Mouse (Mus musculus): Measurements from ENCODE around the gene Lrrk2. TPM values are rescaled to one million over a fixed set of nuclear protein-coding genes. Genes with fewer than 3 reads are reported as not detected.

The Lrrk2 gene
- total RNA-seq, 2 experiments from 2014 or later, result 15.5 to 43.4 TPM

GRCm38 (mm10) chr15:91680116-91680515, 7.1 kb downstream of the Lrrk2 start:
- ATAC-seq (replicated peaks; ENCODE audit: low FRiP score, poor library complexity, severe bottlenecking), result no peak

DNA sequence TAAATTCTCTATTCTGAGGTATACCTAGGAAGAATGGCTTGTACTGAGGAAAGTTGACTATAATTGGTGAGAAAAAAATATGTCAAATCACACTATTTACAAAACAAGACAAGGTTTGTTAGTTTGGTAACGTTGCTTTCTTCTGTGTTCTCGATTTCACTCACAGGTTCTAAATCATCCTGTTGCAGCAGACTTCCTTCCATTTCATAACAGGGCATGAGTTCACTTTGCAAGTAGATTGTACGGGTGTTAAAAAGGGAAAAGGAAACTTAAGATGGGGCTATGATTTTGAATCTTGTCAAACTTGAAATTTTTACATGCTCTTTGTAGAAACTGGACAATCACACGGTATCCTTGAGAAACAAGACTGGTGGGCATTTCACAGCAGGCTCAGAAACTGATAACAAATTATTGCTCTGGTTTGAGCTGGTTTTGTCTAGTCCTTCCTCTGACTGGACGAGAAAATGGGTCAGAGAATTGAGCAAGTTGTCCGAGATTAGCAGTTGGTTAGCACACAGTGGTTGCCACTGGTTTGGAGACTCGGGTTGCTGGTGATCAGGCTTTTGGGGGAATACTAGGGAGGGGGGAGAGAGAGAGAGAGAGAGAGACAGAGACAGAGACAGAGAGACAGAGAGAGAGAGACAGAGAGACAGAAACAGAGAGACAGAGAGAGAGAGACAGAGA, 13.0 kb downstream of the Lrrk2 start:
- no peak for ATAC-seq (replicated peaks; ENCODE audit: low FRiP score, poor library complexity, severe bottlenecking)

DNA sequence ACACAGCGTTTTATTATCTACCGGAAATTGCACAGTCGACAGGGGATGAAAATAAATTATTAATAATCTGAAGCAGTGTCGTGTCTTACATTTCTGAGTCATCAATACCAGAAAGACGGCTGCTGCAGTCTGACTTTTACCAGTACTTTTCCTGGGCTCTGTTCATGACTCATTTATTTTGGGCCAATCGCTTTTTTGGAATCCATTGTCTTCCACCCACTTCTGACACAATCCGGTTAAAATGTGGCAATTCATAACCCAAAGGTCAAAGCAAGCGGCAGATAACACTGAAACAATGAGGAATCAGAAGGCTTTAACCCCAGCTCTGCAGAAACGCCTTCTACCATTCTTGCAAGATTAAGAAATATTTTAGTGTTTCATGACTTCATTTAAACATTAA, 17.7 kb downstream of the Lrrk2 start:
- no peak for ATAC-seq (replicated peaks; ENCODE audit: low FRiP score, poor library complexity, severe bottlenecking)

DNA sequence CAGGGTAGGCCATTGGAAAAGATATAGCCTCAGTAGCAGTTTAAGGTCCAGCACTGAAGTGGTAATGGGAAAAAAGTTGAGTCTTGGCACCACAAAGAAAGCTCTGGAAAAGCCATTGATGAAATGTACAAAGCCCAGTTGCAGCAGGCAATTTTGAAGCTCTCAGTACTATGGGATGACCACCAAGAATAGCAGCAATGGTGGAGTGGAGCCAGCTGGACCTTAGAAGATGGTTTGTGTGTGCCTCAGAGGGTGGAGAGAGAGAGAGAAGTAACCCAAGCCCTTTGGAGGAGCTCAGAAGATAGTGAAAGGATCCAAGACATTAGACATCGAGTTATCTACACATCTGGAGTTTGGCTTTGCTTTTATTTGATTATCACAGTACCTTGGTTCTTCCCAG, 20.1 kb downstream of the Lrrk2 start:
- no peak for ATAC-seq (replicated peaks; ENCODE audit: low FRiP score, poor library complexity, severe bottlenecking)

DNA sequence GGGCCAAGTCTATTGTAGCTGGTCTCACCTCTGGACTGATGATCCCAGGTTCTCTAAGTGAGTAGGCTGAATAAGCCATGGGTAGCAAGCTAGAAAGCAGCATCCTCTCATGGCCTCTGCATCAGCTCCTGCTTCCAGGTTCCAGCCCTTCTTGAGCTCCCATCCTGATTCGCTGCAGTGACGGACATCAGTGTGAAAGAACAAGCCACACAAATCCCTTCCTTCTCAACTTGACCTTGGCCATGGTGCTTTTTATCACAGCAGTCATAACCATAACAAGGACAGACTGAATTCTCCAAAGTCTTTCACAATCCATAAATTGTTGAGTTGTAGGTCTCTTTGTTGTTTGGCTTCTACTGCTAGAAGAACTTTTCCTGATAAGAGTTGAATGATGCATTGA, 20.9 kb downstream of the Lrrk2 start:
- ATAC-seq (replicated peaks; ENCODE audit: low FRiP score, poor library complexity, severe bottlenecking), result no peak

GRCm38 (mm10) chr15:91700841-91701240, 27.9 kb downstream of the Lrrk2 start:
- ATAC-seq (replicated peaks; ENCODE audit: low FRiP score, poor library complexity, severe bottlenecking), result no peak

DNA sequence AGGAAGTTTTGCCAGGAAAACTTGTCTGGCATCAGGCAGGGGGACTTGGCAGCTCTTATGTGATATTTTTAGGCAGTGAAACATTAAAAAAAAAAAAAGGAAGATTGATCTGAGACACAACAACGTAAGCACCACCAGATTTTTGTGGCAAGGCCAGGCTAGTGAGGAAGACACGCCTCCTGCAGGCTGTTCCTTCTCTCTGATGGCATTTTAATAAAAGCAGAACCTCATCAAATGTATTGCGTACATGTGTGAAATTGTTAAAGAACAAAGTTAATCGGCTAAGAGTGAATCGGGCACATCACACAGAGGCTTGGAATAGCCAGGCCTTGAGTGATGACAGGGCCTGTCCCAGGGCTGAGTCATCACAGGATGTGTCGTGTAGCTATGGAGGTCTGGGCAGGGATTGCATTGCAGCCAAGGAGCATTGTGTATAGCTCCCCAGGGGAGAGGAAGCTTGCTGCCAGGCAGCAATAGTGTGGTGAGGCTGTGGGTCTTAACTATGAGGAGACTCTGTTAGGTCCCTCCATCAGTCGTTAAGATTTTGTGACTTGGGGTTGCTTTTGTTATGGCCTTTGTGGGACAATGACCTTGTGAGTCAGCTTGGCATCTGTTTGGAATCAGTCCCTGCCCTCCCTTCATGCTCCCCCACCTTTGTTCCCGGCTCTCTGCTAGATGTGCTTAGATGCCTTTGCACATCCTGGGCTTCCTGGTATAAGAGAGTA, 30.2 kb downstream of the Lrrk2 start:
- ATAC-seq (replicated peaks; ENCODE audit: low FRiP score, poor library complexity, severe bottlenecking), result no peak

- no peak for ATAC-seq (replicated peaks; ENCODE audit: low FRiP score, poor library complexity, severe bottlenecking)
These were observed 31.1 kb downstream of the Lrrk2 start for GRCm38 (mm10) chr15:91704091-91704490.

DNA sequence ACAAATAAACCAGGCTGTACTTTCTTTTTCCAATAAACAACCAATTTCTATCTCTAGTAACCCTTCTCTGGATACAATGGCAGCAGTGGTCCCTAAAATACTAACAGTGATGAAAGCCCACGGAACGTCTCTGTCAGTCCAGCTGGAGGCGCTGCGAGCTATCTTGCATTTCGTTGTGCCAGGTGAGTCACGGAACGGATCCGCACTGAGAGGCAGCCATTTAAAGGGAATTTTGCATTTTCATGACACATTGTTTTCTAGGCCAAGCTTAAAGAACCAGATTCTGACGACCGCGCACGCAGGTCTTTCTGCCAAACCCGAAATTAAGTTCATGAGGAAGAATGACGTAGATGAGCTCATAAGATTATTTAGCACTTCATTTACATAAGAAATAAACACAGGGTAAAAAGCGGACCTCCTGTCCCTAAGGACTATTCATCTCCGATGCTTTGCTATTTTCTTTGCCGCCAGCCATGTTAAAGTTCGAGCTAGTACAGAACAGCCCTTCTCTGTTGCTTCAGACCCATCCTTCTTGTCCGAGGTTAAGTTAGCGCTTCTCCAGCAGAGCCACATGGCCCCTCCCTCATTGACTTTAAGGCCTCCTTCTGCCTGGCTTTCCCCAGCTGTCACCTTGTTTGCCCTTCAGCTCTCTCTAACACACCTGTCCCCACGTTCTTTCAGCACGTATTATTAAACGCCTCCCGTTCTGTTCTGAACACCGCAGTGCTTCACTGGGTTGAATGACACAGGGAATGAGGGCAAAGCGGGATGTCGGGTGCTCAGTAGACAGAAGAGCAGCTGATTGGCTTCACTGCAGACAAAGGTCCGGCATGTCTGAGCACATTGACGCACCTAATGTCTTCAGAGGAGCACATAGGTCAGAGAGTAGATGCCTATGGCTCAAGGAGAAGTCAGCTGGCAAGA, 36.5 kb downstream of the Lrrk2 start:
- ATAC-seq (replicated peaks; ENCODE audit: low FRiP score, poor library complexity, severe bottlenecking), result no peak

DNA sequence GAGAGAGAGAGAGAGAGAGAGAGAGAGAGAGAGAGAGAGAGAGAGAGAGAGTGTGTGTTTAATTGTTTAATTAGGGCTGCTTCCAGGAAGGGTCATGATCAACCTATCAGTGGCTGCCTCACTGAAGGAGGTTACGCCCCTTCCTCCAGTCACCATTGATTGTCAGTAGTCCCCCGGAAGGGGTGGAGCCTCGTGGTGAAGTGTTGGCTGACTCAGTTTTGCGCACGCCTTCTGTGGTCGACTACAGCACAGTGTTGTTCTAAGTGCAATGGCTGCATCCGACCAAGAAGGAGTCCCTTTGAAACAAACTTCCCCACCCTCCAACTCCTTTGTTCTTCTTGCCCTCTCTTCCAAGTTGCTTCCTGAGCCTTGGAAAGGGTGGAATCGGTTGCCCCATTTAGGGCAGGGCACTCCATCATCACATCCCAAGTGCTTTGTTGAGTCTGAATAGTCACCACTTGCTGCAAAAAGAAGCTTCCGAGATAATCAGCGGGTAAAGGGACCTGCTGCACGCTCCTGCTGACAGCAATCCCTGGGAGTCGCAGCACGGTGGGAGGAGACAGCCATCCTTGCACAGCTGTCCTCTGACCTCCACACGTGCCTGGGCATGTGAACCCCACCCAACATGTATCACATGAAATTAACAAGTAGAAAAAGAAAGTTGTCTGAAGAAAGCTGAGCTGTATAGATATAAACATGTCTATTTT, 62.4 kb downstream of the Lrrk2 start:
- ATAC-seq (replicated peaks; ENCODE audit: low FRiP score, poor library complexity, severe bottlenecking), result no peak

DNA sequence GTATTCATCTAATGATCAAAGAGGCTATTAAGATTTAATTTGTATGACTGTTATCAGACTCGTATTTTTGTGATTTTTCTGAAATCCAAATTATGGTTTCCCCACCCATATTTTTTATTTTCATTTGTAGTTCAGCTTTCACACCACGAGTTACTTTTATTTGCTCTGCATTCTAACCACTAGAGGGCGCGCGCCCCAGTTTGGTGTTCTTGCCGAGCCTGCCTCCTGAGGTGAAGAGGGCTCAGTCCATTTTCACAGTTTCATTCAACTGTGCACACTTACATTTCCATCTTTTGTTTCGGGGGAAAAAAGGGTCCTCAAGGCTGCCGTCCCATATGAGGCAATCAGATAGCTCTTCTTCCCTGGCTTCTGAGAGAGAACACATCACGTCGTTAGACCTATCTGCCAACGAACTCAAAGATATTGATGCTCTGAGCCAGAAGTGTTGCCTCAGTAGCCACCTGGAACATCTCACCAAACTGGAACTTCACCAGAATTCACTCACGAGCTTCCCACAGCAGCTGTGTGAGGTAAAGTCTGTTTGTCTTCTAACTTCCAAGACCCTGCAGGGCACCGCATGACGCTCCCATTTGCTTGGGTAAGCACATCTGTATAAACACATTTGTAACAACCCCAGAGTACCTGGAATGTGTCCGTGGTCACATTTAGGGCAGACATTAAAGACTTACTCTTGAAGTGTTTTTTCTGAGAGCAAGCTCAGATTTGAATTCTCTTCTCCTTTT, 64.0 kb downstream of the Lrrk2 start:
- no peak for ATAC-seq (replicated peaks; ENCODE audit: low FRiP score, poor library complexity, severe bottlenecking)

DNA sequence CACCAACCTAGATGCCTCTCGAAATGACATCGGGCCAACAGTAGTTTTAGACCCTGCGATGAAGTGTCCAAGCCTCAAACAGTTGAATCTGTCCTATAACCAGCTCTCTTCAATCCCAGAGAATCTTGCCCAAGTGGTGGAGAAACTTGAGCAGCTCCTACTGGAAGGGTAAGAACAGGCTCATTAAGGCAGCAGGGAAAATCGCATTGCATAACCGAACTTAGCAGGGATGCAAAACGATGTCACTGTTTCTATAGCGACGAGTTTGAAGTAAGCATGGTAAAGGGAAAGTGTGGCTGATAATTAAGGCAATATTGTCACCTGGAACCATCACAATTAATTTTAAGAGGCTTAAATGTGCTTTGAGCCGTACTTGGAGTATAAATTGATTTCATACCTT, 65.8 kb downstream of the Lrrk2 start:
- no peak for ATAC-seq (replicated peaks; ENCODE audit: low FRiP score, poor library complexity, severe bottlenecking)

- no peak for ATAC-seq (replicated peaks; ENCODE audit: low FRiP score, poor library complexity, severe bottlenecking)
These were observed 72.5 kb downstream of the Lrrk2 start for GRCm38 (mm10) chr15:91745501-91745900.

DNA sequence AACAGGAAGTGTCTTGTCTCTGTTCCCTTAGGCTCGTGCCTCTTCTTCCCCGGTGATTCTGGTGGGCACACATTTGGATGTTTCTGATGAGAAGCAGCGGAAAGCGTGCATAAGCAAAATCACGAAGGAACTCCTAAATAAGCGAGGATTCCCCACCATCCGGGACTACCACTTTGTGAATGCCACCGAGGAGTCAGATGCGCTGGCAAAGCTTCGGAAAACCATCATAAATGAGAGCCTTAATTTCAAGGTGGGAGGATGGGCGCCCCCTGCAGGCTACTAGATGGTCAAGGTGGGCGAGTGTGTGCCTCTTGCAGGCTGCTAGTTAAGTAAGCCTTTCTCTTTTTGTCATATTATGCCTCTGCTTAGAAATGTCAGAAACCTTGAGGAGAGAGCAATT, 79.1 kb downstream of the Lrrk2 start:
- ATAC-seq (replicated peaks; ENCODE audit: low FRiP score, poor library complexity, severe bottlenecking), result no peak

DNA sequence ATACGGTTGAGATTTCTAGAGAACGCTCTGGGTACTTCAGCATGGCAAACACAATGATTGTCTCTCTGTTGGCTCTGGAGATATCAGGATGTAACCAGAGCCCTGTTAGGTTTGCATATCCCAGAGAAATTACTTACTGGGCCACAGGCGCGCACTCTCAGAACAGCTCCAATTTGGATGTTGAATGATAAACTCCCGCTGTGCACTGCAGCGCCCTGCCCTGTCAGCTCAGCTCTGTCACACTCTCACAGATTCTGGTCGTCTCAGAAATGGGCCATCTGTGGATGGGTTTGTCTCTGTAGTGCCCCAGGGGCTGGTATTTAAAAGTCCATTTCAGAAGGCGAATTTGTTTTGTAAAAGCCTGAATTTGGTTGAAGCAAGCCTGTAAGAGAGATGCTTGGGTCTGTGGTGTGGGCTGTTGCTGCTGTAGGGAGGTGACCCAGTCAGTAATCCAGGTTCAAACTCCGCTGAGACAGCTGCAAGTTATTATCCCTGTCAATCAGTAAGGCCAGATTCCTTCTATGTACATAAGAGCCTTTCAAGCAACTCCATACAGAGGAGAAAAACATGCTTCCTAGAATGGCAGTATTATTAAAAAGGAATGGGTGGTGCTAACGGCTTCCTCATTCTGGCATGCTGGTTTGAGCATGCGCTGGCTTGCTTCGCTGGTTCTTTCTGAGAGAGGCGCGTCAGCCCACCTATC, 80.6 kb downstream of the Lrrk2 start:
- ATAC-seq (replicated peaks; ENCODE audit: low FRiP score, poor library complexity, severe bottlenecking), result no peak

GRCm38 (mm10) chr15:91754546-91754945, 81.6 kb downstream of the Lrrk2 start:
- no peak for ATAC-seq (replicated peaks; ENCODE audit: low FRiP score, poor library complexity, severe bottlenecking)

- no peak for ATAC-seq (replicated peaks; ENCODE audit: low FRiP score, poor library complexity, severe bottlenecking)
These were observed 82.8 kb downstream of the Lrrk2 start for GRCm38 (mm10) chr15:91755756-91756155.

- ATAC-seq (replicated peaks; ENCODE audit: low FRiP score, poor library complexity, severe bottlenecking), result no peak
These were observed 99.1 kb downstream of the Lrrk2 start for GRCm38 (mm10) chr15:91772041-91772440.

DNA sequence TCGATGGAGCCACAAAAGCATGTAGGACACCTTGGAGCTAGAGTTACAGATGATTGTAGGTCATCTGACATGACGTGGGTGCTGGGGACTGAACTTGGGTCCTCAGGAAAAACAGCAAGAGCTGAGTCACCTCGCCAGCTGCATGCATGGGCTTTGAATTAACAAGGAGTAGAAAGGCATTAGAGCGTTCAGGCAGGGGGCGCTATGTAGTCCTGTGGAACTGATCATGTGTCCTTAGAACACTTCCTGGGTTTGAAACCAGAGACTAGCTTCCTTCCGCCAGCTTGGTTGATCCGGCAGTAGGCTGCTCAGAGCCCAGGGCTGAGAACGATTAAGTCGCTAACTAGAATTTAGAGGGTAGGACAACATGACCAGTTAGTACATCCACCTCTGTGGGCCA, 106.2 kb downstream of the Lrrk2 start:
- ATAC-seq (replicated peaks; ENCODE audit: low FRiP score, poor library complexity, severe bottlenecking), result no peak

All from erythroblast, adult 5-6 weeks (primary cell).